In genomic region chr1:165192714-165193264, GRCm38 (mm10) we compare ENCODE assay signal across 10 mouse cellular contexts. TPM values are rescaled to one million over a fixed set of nuclear protein-coding genes. Genes with fewer than 3 reads are reported as not detected.
A peak's percentile ranks its signal among the peaks of the same experiment; 100 is the strongest.
DNase-seq lines count a peak whose midpoint lies in the region; ATAC-seq and TF ChIP-seq lines count a peak whose summit lies in the region.
"Had no signal": no experiment of that assay in that cellular context is flagged by ENCODE, and none has a peak within 500 bp of the region (broad histone marks: within the 10 kb centered on the region; RNA-seq: fewer than 3 reads in every experiment).

No protein-coding gene starts in this region.

- no peak for DNase-seq in forebrain, embryonic 14.5 days (ENCODE audit: low spot score)
- no peak for DNase-seq in lung, postnatal 25 days (ENCODE audit: low spot score)
- DNase-seq in thymus, postnatal 36 days: no peak
- no peak for DNase-seq in adrenal gland, adult 18-20 months (ENCODE audit: low spot score in 2 of 2)
- DNase-seq: lung, postnatal 36 days; right cerebral cortex, postnatal 4 days had no signal

- peak overlapping the region; percentile 16; the same call in 1 of the 2 replicates for H3K4me2 ChIP-seq in forebrain, embryonic 14.5 days (ENCODE audit: low read length)
- no peak overlapping the region; the same call in 1 of the 2 replicates for H3K4me2 ChIP-seq in forebrain, embryonic 13.5 days
- peak overlapping the region; percentile 85 for H3K4me2 ChIP-seq in lung, embryonic 15.5 days
- H3K4me2 ChIP-seq in hindbrain, embryonic 15.5 days: peak overlapping the region; percentile 93
- peak overlapping the region; percentile 91 for H3K4me2 ChIP-seq in myocyte (ENCODE audit: low read depth)

- no peak overlapping the region for H3K9ac ChIP-seq in forebrain, embryonic 14.5 days (ENCODE audit: low read length)
- H3K9ac ChIP-seq in forebrain, embryonic 13.5 days: no peak overlapping the region
- 0 out of 2 replicates have a peak overlapping the region, but pooled peaks have one; percentile 69 for H3K9ac ChIP-seq in lung, embryonic 15.5 days
- no peak overlapping the region for H3K9ac ChIP-seq in hindbrain, embryonic 15.5 days

- H3ac ChIP-seq in myocyte (ENCODE audit: control insufficient read depth, insufficient read length): no peak overlapping the region

- H3K36me3 ChIP-seq in forebrain, embryonic 14.5 days (ENCODE audit: control insufficient read depth, insufficient read depth, low read length): no peaks in the 10 kb centered on the region
- no peaks in the 10 kb centered on the region for H3K36me3 ChIP-seq in forebrain, embryonic 13.5 days (ENCODE audit: poor library complexity, severe bottlenecking)
- no peaks in the 10 kb centered on the region for H3K36me3 ChIP-seq in lung, embryonic 15.5 days
- H3K36me3 ChIP-seq in hindbrain, embryonic 15.5 days: no peaks in the 10 kb centered on the region
- peaks cover 6% of the 10 kb centered on the region for H3K36me3 ChIP-seq in myocyte (ENCODE audit: control insufficient read depth, insufficient read depth)

- no peak for TF ChIP-seq POLR2A in myocyte (IDR thresholded peaks at IDR 0.05; ENCODE audit: insufficient read length, low read depth)

- no peaks in the 10 kb centered on the region for H3K9me3 ChIP-seq in forebrain, embryonic 14.5 days (replicated peaks; ENCODE audit: control insufficient read depth, low read length)
- H3K9me3 ChIP-seq in forebrain, embryonic 13.5 days (replicated peaks): no peaks in the 10 kb centered on the region
- no peaks in the 10 kb centered on the region for H3K9me3 ChIP-seq in lung, embryonic 15.5 days
- no peaks in the 10 kb centered on the region for H3K9me3 ChIP-seq in hindbrain, embryonic 15.5 days

- 79% methylated on average over 10 of the region's 10 CpGs for WGBS in forebrain, embryonic 14.5 days
- 81% methylated on average over 10 of the region's 10 CpGs for WGBS in forebrain, embryonic 13.5 days
- 38% methylated on average over 10 of the region's 10 CpGs for WGBS in lung, embryonic 15.5 days
- WGBS in hindbrain, embryonic 15.5 days: 84% methylated on average over 10 of the region's 10 CpGs

- ATAC-seq in forebrain, embryonic 14.5 days: no peak
- no peak for ATAC-seq in forebrain, embryonic 13.5 days
- ATAC-seq in lung, embryonic 15.5 days (ENCODE audit: borderline replicate concordance, extremely low read depth, low FRiP score, low TSS enrichment): no peak
- ATAC-seq in hindbrain, embryonic 15.5 days (ENCODE audit: low FRiP score, low read depth): no peak

- no peak overlapping the region for H3K4me3 ChIP-seq in forebrain, embryonic 14.5 days (ENCODE audit: low read depth, low read length)
- no peak overlapping the region for H3K4me3 ChIP-seq in forebrain, embryonic 13.5 days
- H3K4me3 ChIP-seq in lung, embryonic 15.5 days: peak overlapping the region; percentile 63
- no peak overlapping the region for H3K4me3 ChIP-seq in hindbrain, embryonic 15.5 days
- peak overlapping the region; percentile 46 for H3K4me3 ChIP-seq in myocyte

- H3K4me1 ChIP-seq in forebrain, embryonic 14.5 days (ENCODE audit: control insufficient read depth, insufficient read depth, low read length): peaks cover 8% of the 10 kb centered on the region; the same call in 1 of the 2 replicates
- H3K4me1 ChIP-seq in forebrain, embryonic 13.5 days: peaks cover 22% of the 10 kb centered on the region
- peaks cover 16% of the 10 kb centered on the region; the same call in 1 of the 2 replicates for H3K4me1 ChIP-seq in lung, embryonic 15.5 days
- peaks cover 12% of the 10 kb centered on the region for H3K4me1 ChIP-seq in hindbrain, embryonic 15.5 days (replicated peaks)

- peaks cover 11% of the 10 kb centered on the region for H3K79me2 ChIP-seq in myocyte (ENCODE audit: control insufficient read depth, insufficient read depth)

- no peaks in the 10 kb centered on the region for H3K27me3 ChIP-seq in forebrain, embryonic 14.5 days (replicated peaks; ENCODE audit: control insufficient read depth, insufficient read depth, low read length)
- peaks cover 3% of the 10 kb centered on the region; the same call in 1 of the 2 replicates for H3K27me3 ChIP-seq in forebrain, embryonic 13.5 days
- H3K27me3 ChIP-seq in lung, embryonic 15.5 days: no peaks in the 10 kb centered on the region
- peaks cover 8% of the 10 kb centered on the region; the same call in 1 of the 2 replicates for H3K27me3 ChIP-seq in hindbrain, embryonic 15.5 days
- H3K27me3 ChIP-seq in myocyte (ENCODE audit: control insufficient read depth, insufficient read depth, insufficient read length): no peaks in the 10 kb centered on the region

- H3K27ac ChIP-seq in forebrain, embryonic 14.5 days (ENCODE audit: low read depth, low read length): no peak overlapping the region
- no peak overlapping the region for H3K27ac ChIP-seq in forebrain, embryonic 13.5 days
- no peak overlapping the region for H3K27ac ChIP-seq in lung, embryonic 15.5 days
- no peak overlapping the region for H3K27ac ChIP-seq in hindbrain, embryonic 15.5 days (replicated peaks)

TF ChIP-seq in myocyte, 11 proteins besides CTCF, POLR2A, EP300 and RAD21:
- TF ChIP-seq USF1 (IDR thresholded peaks at IDR 0.05; ENCODE audit: low read depth): no peak
- TF ChIP-seq MYOD1 (IDR thresholded peaks at IDR 0.05; ENCODE audit: control insufficient read depth in 1 of 3, insufficient read length in 2 of 3, low read depth in 2 of 3): no peak
- TF ChIP-seq POLR2AphosphoS2 (IDR thresholded peaks at IDR 0.05; ENCODE audit: insufficient read length, low read depth): no peak
- no peak for TF ChIP-seq E2F4 (IDR thresholded peaks at IDR 0.05; ENCODE audit: insufficient read depth)
- TF ChIP-seq REST (IDR thresholded peaks at IDR 0.05; ENCODE audit: insufficient read depth, insufficient read length): no peak
- TF ChIP-seq MAX (IDR thresholded peaks at IDR 0.05; ENCODE audit: low read depth): no peak
- no peak for TF ChIP-seq SRF (IDR thresholded peaks at IDR 0.05; ENCODE audit: control insufficient read depth, insufficient read length, low read depth)
- TF ChIP-seq MYOG (IDR thresholded peaks at IDR 0.05; ENCODE audit: control insufficient read depth in 1 of 3, insufficient read depth in 1 of 3, insufficient read length in 2 of 3, low read depth in 2 of 3): no peak
- no peak for TF ChIP-seq TCF3 (IDR thresholded peaks at IDR 0.05; ENCODE audit: insufficient read length, low read depth)
- no peak for TF ChIP-seq TCF12 (IDR thresholded peaks at IDR 0.05; ENCODE audit: insufficient read depth, poor library complexity, severe bottlenecking)
- no peak for TF ChIP-seq CEBPB (IDR thresholded peaks at IDR 0.05; ENCODE audit: insufficient read depth, poor library complexity, severe bottlenecking)

RNA-seq across cellular contexts. Expression of gene Sft2d2, which starts 1.4 kb away (rescaled TPM):
- 6.7 and 7.6 TPM in 2 replicates for polyA plus RNA-seq in forebrain, embryonic 14.5 days (2014; fragmentation: Nextera tagmentation; extraction: Ambion mirVana)
- polyA plus RNA-seq in forebrain, embryonic 13.5 days (2015; fragmentation: Nextera tagmentation; extraction: Ambion mirVana): 6.2 and 6.9 TPM in 2 replicates
- polyA plus RNA-seq in lung, embryonic 15.5 days (2015; fragmentation: Nextera tagmentation; extraction: Ambion mirVana): 17.2 and 19.2 TPM in 2 replicates
- 6.8 and 7.3 TPM in 2 replicates for polyA plus RNA-seq in hindbrain, embryonic 15.5 days (2015; fragmentation: Nextera tagmentation; extraction: Ambion mirVana)
- 19.4 TPM for polyA plus RNA-seq in myocyte (2012; fragmentation: generic; extraction: Trizol)
- 10 to 100 TPM; 27.3 to 33.0 TPM for total RNA-seq in adrenal gland, adult 18-20 months (2021)

RNA-seq across cellular contexts. Expression of gene Tbx19, which starts 32.2 kb away (rescaled TPM):
- 0.07 and 0.13 TPM in 2 replicates for polyA plus RNA-seq in forebrain, embryonic 14.5 days (2014; fragmentation: Nextera tagmentation; extraction: Ambion mirVana)
- 0.10 and 0.24 TPM in 2 replicates for polyA plus RNA-seq in forebrain, embryonic 13.5 days (2015; fragmentation: Nextera tagmentation; extraction: Ambion mirVana)
- 0.05 TPM in 1 of 2 replicates, not detected in the other for polyA plus RNA-seq in lung, embryonic 15.5 days (2015; fragmentation: Nextera tagmentation; extraction: Ambion mirVana)
- not detected in 2 replicates for polyA plus RNA-seq in hindbrain, embryonic 15.5 days (2015; fragmentation: Nextera tagmentation; extraction: Ambion mirVana)
- not detected for polyA plus RNA-seq in myocyte (2012; fragmentation: generic; extraction: Trizol)
- total RNA-seq in adrenal gland, adult 18-20 months (2021): not detected

RNA-seq across cellular contexts. Expression of gene Tiprl, which starts 44.0 kb away (rescaled TPM):
- polyA plus RNA-seq in forebrain, embryonic 14.5 days (2014; fragmentation: Nextera tagmentation; extraction: Ambion mirVana): 154 and 165 TPM in 2 replicates
- polyA plus RNA-seq in forebrain, embryonic 13.5 days (2015; fragmentation: Nextera tagmentation; extraction: Ambion mirVana): 125 and 136 TPM in 2 replicates
- 102 and 104 TPM in 2 replicates for polyA plus RNA-seq in lung, embryonic 15.5 days (2015; fragmentation: Nextera tagmentation; extraction: Ambion mirVana)
- polyA plus RNA-seq in hindbrain, embryonic 15.5 days (2015; fragmentation: Nextera tagmentation; extraction: Ambion mirVana): 125 and 134 TPM in 2 replicates
- polyA plus RNA-seq in myocyte (2012; fragmentation: generic; extraction: Trizol): 35.8 TPM
- 10 to 100 TPM; 46.3 to 47.7 TPM for total RNA-seq in adrenal gland, adult 18-20 months (2021)

Comparison
In these comparisons a context has a peak if more than half of its experiments do, and no peak if none do; other contexts are left out.
1. H3K4me3 ChIP-seq: peak in lung, embryonic 15.5 days (single experiment) and myocyte (single experiment); none in forebrain, embryonic 14.5 days (single experiment), forebrain, embryonic 13.5 days (single experiment) and hindbrain, embryonic 15.5 days (single experiment).